Mouse (Mus musculus): Measurements from ENCODE around the gene Asic1.
"Not testable (repeated sequence)": the region's sequence is repeated elsewhere in the genome, so short reads cannot be mapped to it uniquely, and the experiment has no call there.

Gene Asic1

GRCm38 (mm10) chr15:99701640-99701998, 31.5 kb downstream of the Asic1 start:
- not testable (repeated sequence) for DNase-seq (ENCODE audit: low read depth, low spot score)

- DNase-seq (ENCODE audit: low read depth, low spot score), result peak; percentile 96
These were observed 32.1 kb downstream of the Asic1 start, which contains the start of gene Smarcd1 for GRCm38 (mm10) chr15:99701999-99702900. TSS of gene Smarcd1 (plus strand) at chr15:99702129.

GRCm38 (mm10) chr15:99703104-99703503, 32.9 kb downstream of the Asic1 start:
- DNase-seq (ENCODE audit: low read depth, low spot score), result peak; percentile 26

GRCm38 (mm10) chr15:99703676-99704040, 33.5 kb downstream of the Asic1 start:
- no peak for DNase-seq (ENCODE audit: low read depth, low spot score)

- DNase-seq (ENCODE audit: low read depth, low spot score), result peak; percentile 84
These were observed 34.0 kb downstream of the Asic1 start for GRCm38 (mm10) chr15:99704041-99704681.

- peak; percentile 93 for DNase-seq (ENCODE audit: low read depth, low spot score)
These were observed 34.7 kb downstream of the Asic1 start for GRCm38 (mm10) chr15:99704881-99705280.

- DNase-seq (ENCODE audit: low read depth, low spot score), result peak; percentile 93
These were observed 35.4 kb downstream of the Asic1 start, which contains the start of gene Gm17349 for GRCm38 (mm10) chr15:99705440-99706048. TSS of gene Gm17349 (minus strand) at chr15:99705490.

GRCm38 (mm10) chr15:99708176-99708575, 38.0 kb downstream of the Asic1 start:
- no peak for DNase-seq (ENCODE audit: low read depth, low spot score)

GRCm38 (mm10) chr15:99710221-99711190, 40.3 kb downstream of the Asic1 start:
- no peak for DNase-seq (ENCODE audit: low read depth, low spot score)

- DNase-seq (ENCODE audit: low read depth, low spot score), result no peak
These were observed 41.3 kb downstream of the Asic1 start for GRCm38 (mm10) chr15:99711491-99711890.

GRCm38 (mm10) chr15:99712666-99713559, 42.7 kb downstream of the Asic1 start:
- DNase-seq (ENCODE audit: low read depth, low spot score), result peak; percentile 86

GRCm38 (mm10) chr15:99713569-99713968, 43.4 kb downstream of the Asic1 start:
- DNase-seq (ENCODE audit: low read depth, low spot score), result no peak

- DNase-seq (ENCODE audit: low read depth, low spot score), result no peak
These were observed 44.0 kb downstream of the Asic1 start for GRCm38 (mm10) chr15:99714206-99714605.

- peak; percentile 85 for DNase-seq (ENCODE audit: low read depth, low spot score)
These were observed 44.7 kb downstream of the Asic1 start for GRCm38 (mm10) chr15:99714858-99715257.

GRCm38 (mm10) chr15:99715361-99715865, 45.2 kb downstream of the Asic1 start:
- DNase-seq (ENCODE audit: low read depth, low spot score), result no peak

GRCm38 (mm10) chr15:99715982-99716746, 46.0 kb downstream of the Asic1 start:
- no peak for DNase-seq (ENCODE audit: low read depth, low spot score)

- DNase-seq (ENCODE audit: low read depth, low spot score), result no peak
These were observed 46.6 kb downstream of the Asic1 start for GRCm38 (mm10) chr15:99716814-99717213.

- no peak for DNase-seq (ENCODE audit: low read depth, low spot score)
These were observed 47.5 kb downstream of the Asic1 start, which contains the start of gene Gpd1 for GRCm38 (mm10) chr15:99717386-99718334. TSS of gene Gpd1 (plus strand) at chr15:99717515.

All from R1 (cell line).